26 mouse cellular contexts compared by ENCODE assay signal in the genomic region with DNA sequence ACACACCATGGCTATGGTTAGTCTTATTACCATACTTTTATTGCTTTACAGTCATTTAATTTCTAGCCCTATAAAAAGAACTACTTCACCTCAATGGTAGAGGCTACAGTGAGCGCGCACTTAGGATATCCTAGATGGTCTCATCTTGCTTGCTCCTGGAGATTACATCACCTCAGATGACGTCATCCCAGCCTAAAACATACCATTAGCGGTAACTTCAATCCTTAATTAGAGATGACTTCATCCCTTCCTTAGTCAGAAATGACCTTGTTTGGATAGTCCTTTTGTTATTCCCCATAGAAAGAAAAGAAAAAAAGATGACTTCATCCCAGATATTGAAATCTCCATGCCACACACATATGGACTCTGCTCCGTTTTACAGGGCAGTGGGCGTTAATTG. TPM values are rescaled to one million over a fixed set of nuclear protein-coding genes. Genes with fewer than 3 reads are reported as not detected.
DNase-seq lines count a peak whose midpoint lies in the region; ATAC-seq and TF ChIP-seq lines count a peak whose summit lies in the region.
"Had no signal": no experiment of that assay in that cellular context is flagged by ENCODE, and none has a peak within 500 bp of the region (broad histone marks: within the 10 kb centered on the region; RNA-seq: fewer than 3 reads in every experiment).

No protein-coding gene starts in this region.

- no peaks in the 10 kb centered on the region for H3K4me1 ChIP-seq in heart, postnatal 0 days (ENCODE audit: control insufficient read depth, insufficient read depth)
- no peaks in the 10 kb centered on the region for H3K4me1 ChIP-seq in heart, embryonic 12.5 days (replicated peaks)
- H3K4me1 ChIP-seq in CH12.LX (ENCODE audit: control insufficient read depth in 1 of 2, insufficient read depth in 2 of 2) = peaks cover 0 to 5% of the 10 kb centered on the region in 2 experiments; a peak in 1 of 4 replicates
- H3K4me1 ChIP-seq: forebrain, embryonic 12.5 days; hindbrain, embryonic 13.5 days; limb, embryonic 10.5 days; midbrain, embryonic 15.5 days; stomach, embryonic 15.5 days had no signal

- no peak overlapping the region for H3K9ac ChIP-seq in heart, postnatal 0 days (replicated peaks; ENCODE audit: low read depth, low read length)
- H3K9ac ChIP-seq in heart, embryonic 12.5 days = no peak overlapping the region
- H3K9ac ChIP-seq in CH12.LX (ENCODE audit: insufficient read depth, low read depth) = no peak overlapping the region
- H3K9ac ChIP-seq: forebrain, embryonic 12.5 days; hindbrain, embryonic 13.5 days; liver, postnatal 0 days; midbrain, embryonic 15.5 days; stomach, embryonic 15.5 days had no signal

- peak; percentile 30; the same call in 1 of the 2 replicates for ATAC-seq in heart, postnatal 0 days (ENCODE audit: insufficient read depth, low read depth)
- no peak for ATAC-seq in heart, embryonic 12.5 days (ENCODE audit: insufficient number of reproducible peaks, low FRiP score)
- ATAC-seq: inflammation-experienced regulatory T-cells, adult 6 months; liver, postnatal 0 days; midbrain, embryonic 15.5 days had no signal

- H3K4me2 ChIP-seq in heart, postnatal 0 days (ENCODE audit: low read depth, low read length) = no peak overlapping the region
- no peak overlapping the region for H3K4me2 ChIP-seq in heart, embryonic 12.5 days
- H3K4me2 ChIP-seq in CH12.LX (ENCODE audit: insufficient read depth, low read depth, poor library complexity, severe bottlenecking) = no peak overlapping the region
- H3K4me2 ChIP-seq: forebrain, embryonic 12.5 days; hindbrain, embryonic 13.5 days; midbrain, embryonic 15.5 days; stomach, embryonic 15.5 days had no signal

- TF ChIP-seq CTCF in heart, postnatal 0 days (IDR thresholded peaks at IDR 0.05; ENCODE audit: low read depth) = no peak
- TF ChIP-seq CTCF in CH12.LX (conservative IDR thresholded peaks at IDR 0.05 in 1 of 2, IDR thresholded peaks at IDR 0.05 in 1 of 2; ENCODE audit: low read depth in 2 of 2, low read length in 2 of 2) = no peak
- no peak for TF ChIP-seq CTCF in brain, embryonic 14.5 days (IDR thresholded peaks at IDR 0.05; ENCODE audit: borderline replicate concordance, extremely low read depth, insufficient read depth, insufficient read length)

- TF ChIP-seq EP300 in heart, postnatal 0 days (IDR thresholded peaks at IDR 0.05; ENCODE audit: low read depth) = no peak
- no peak for TF ChIP-seq EP300 in CH12.LX (IDR thresholded peaks at IDR 0.05; ENCODE audit: low read length)

- no peak overlapping the region for H3K4me3 ChIP-seq in heart, postnatal 0 days (ENCODE audit: low read depth, low read length)
- no peak overlapping the region for H3K4me3 ChIP-seq in heart, embryonic 12.5 days
- H3K4me3 ChIP-seq in CH12.LX (replicated peaks in 1 of 3; ENCODE audit: low read depth in 2 of 3, low read length in 2 of 3, poor library complexity in 1 of 3) = no peak overlapping the region
- H3K4me3 ChIP-seq: forebrain, embryonic 12.5 days; heart, adult 2 months; hindbrain, embryonic 13.5 days; limb, embryonic 10.5 days; midbrain, embryonic 15.5 days; stomach, embryonic 15.5 days had no signal

- no peaks in the 10 kb centered on the region for H3K36me3 ChIP-seq in heart, postnatal 0 days (replicated peaks; ENCODE audit: control insufficient read depth, insufficient read depth, low read length)
- H3K36me3 ChIP-seq in heart, embryonic 12.5 days = peaks cover 21% of the 10 kb centered on the region
- peaks cover 31 to 61% of the 10 kb centered on the region in 2 experiments for H3K36me3 ChIP-seq in CH12.LX (replicated peaks in 1 of 2; ENCODE audit: control insufficient read depth in 1 of 2, insufficient read depth in 1 of 2, low read length in 1 of 2)
- H3K36me3 ChIP-seq: hindbrain, embryonic 13.5 days; midbrain, embryonic 15.5 days had no signal

- dilution Hi-C loops in CH12.LX (cut with MboI; ENCODE audit: extremely low pct_ligation_motif_present, extremely low pct_unique_long_range_greater_than_20kb, low sequenced_read_pairs) = no loop called here

- TF ChIP-seq POLR2A in CH12.LX (IDR thresholded peaks at IDR 0.05; ENCODE audit: low read depth, low read length) = no peak
- no peak for TF ChIP-seq POLR2A in brain, embryonic 14.5 days (IDR thresholded peaks at IDR 0.05; ENCODE audit: borderline replicate concordance, extremely low read depth, insufficient read depth, insufficient read length, poor library complexity, severe bottlenecking)

- no peak for TF ChIP-seq RAD21 in CH12.LX (IDR thresholded peaks at IDR 0.05; ENCODE audit: low read depth, low read length)

- H3K27me3 ChIP-seq in heart, postnatal 0 days (ENCODE audit: control insufficient read depth, insufficient read depth, low read length) = no peaks in the 10 kb centered on the region
- H3K27me3 ChIP-seq in heart, embryonic 12.5 days (replicated peaks) = no peaks in the 10 kb centered on the region
- H3K27me3 ChIP-seq in CH12.LX (replicated peaks) = no peaks in the 10 kb centered on the region
- H3K27me3 ChIP-seq: forebrain, embryonic 12.5 days; hindbrain, embryonic 13.5 days; midbrain, embryonic 15.5 days; stomach, embryonic 15.5 days had no signal

- H3K9me3 ChIP-seq in heart, postnatal 0 days (replicated peaks; ENCODE audit: control insufficient read depth, low read length) = no peaks in the 10 kb centered on the region
- no peaks in the 10 kb centered on the region for H3K9me3 ChIP-seq in heart, embryonic 12.5 days (replicated peaks)
- no peaks in the 10 kb centered on the region for H3K9me3 ChIP-seq in CH12.LX (replicated peaks; ENCODE audit: low read length)
- H3K9me3 ChIP-seq: forebrain, embryonic 12.5 days; hindbrain, embryonic 13.5 days; limb, embryonic 10.5 days; midbrain, embryonic 15.5 days; stomach, embryonic 15.5 days had no signal

- 0 out of 2 replicates have a peak, but pooled peaks cover 2% of the 10 kb centered on the region for H3K79me2 ChIP-seq in CH12.LX (replicated peaks; ENCODE audit: control insufficient read depth, extremely low read depth, insufficient read depth, poor library complexity, severe bottlenecking)

- 50% methylated on average over 6 of the region's 6 CpGs for WGBS in heart, postnatal 0 days
- 70% methylated on average over 6 of the region's 6 CpGs for WGBS in heart, embryonic 12.5 days

- in situ Hi-C loops in CH12.LX (cut with MboI; ENCODE audit: low pct_ligation_motif_present, low pct_unique_long_range_greater_than_20kb, low sequenced_read_pairs) = no loop called here

- no peak overlapping the region for H3K27ac ChIP-seq in heart, postnatal 0 days (ENCODE audit: low read depth)
- H3K27ac ChIP-seq in heart, embryonic 12.5 days (ENCODE audit: poor library complexity, severe bottlenecking) = no peak overlapping the region
- no peak overlapping the region for H3K27ac ChIP-seq in CH12.LX (ENCODE audit: insufficient read depth, low read depth)
- H3K27ac ChIP-seq: forebrain, embryonic 12.5 days; heart, adult 2 months; hindbrain, embryonic 13.5 days; limb, embryonic 10.5 days; midbrain, embryonic 15.5 days; stomach, embryonic 15.5 days had no signal

- DNase-seq in heart, postnatal 0 days (ENCODE audit: low spot score) = peak; percentile 8
- DNase-seq in 3T3-L1 (ENCODE audit: low read depth, low spot score) = peak; percentile 38
- peak; percentile 31 for DNase-seq in CH12.LX (ENCODE audit: extremely low read depth)
- peak; percentile 27 for DNase-seq in brain, embryonic 14.5 days (ENCODE audit: low read depth)
- DNase-seq in thymus, postnatal 14 days = no peak
- no peak for DNase-seq in yolk sac, embryonic 10.5 days (ENCODE audit: low spot score)
- DNase-seq: adrenal gland, postnatal 10 days; cerebellum, adult 11 months; cerebellum, postnatal 14 days; embryo, embryonic 11 days; gastrocnemius, postnatal 14 days; heart, adult 2 months; kidney, adult 2 months; kidney, postnatal 36 days; liver, postnatal 0 days; lung, postnatal 10 days; thymus, adult 18-20 months had no signal

TF ChIP-seq in CH12.LX, 34 proteins besides CTCF, POLR2A, EP300 and RAD21:
- TF ChIP-seq TCF12 (IDR thresholded peaks at IDR 0.05; ENCODE audit: low read depth, low read length) = no peak
- peak; percentile 50; the same call in 1 of the 2 replicates for TF ChIP-seq JUN (IDR thresholded peaks at IDR 0.05; ENCODE audit: insufficient read depth, low read depth, low read length)
TF ChIP-seq in CH12.LX: peak in this region for 1.

RNA-seq across cellular contexts. Expression of a gene that starts 36.1 kb away (rescaled TPM):
- total RNA-seq in heart, postnatal 0 days (2014; rRNA removed; ENCODE audit: low replicate concordance) = not detected in 2 replicates
- not detected in 2 replicates for polyA plus RNA-seq in heart, postnatal 0 days (2015; fragmentation: Nextera tagmentation; extraction: Ambion mirVana)
- polyA plus RNA-seq in heart, embryonic 12.5 days (2016; fragmentation: Nextera tagmentation; extraction: Ambion mirVana) = not detected in 2 replicates
- total RNA-seq in CH12.LX (2012; rRNA removed) (0.21 and 0.42 TPM in 2 replicates), CH12.LX (2014; rRNA removed) (1.6 and 1.9 TPM in 2 replicates)
- 0.16 and 0.46 TPM in 2 replicates for polyA plus RNA-seq in CH12.LX (2012; ENCODE audit: insufficient read length, low read depth)
- polyA plus RNA-seq in brain, embryonic 14.5 days (2012; rRNA removed) = 0.08 and 0.14 TPM in 2 replicates
- total RNA-seq: gastrocnemius, postnatal 14 days; heart, adult 2 months; megakaryocyte, adult 5-6 weeks; neutrophil, adult 5-6 weeks had no signal
- polyA plus RNA-seq: forebrain, embryonic 12.5 days; heart, adult 2 months; hindbrain, embryonic 13.5 days; inflammation-experienced regulatory T-cells, adult 6 months; limb, embryonic 10.5 days; midbrain, embryonic 15.5 days had no signal

RNA-seq across cellular contexts. Expression of a gene that starts 40.0 kb away (rescaled TPM):
- total RNA-seq in heart, postnatal 0 days (2014; rRNA removed; ENCODE audit: low replicate concordance) = 2.5 and 4.1 TPM in 2 replicates
- 6.0 and 7.8 TPM in 2 replicates for polyA plus RNA-seq in heart, postnatal 0 days (2015; fragmentation: Nextera tagmentation; extraction: Ambion mirVana)
- polyA plus RNA-seq in heart, embryonic 12.5 days (2016; fragmentation: Nextera tagmentation; extraction: Ambion mirVana) = 35.8 and 37.0 TPM in 2 replicates
- total RNA-seq in CH12.LX (2012; rRNA removed) (73.2 and 98.6 TPM in 2 replicates), CH12.LX (2014; rRNA removed) (131 and 153 TPM in 2 replicates)
- polyA plus RNA-seq in CH12.LX (2012; ENCODE audit: insufficient read length, low read depth) = 378 and 393 TPM in 2 replicates
- polyA plus RNA-seq in brain, embryonic 14.5 days (2012; rRNA removed) = 11.2 and 18.0 TPM in 2 replicates

Comparison
In these comparisons a context has a peak if more than half of its experiments do, and no peak if none do; other contexts are left out.
1. DNase-seq: peak in heart, postnatal 0 days (single experiment), 3T3-L1 (single experiment), CH12.LX (single experiment) and brain, embryonic 14.5 days (single experiment); none in thymus, postnatal 14 days (single experiment) and yolk sac, embryonic 10.5 days (single experiment).